Mouse (Mus musculus): Measurements from ENCODE around the gene Tex2. TPM values are rescaled to one million over a fixed set of nuclear protein-coding genes. Genes with fewer than 3 reads are reported as not detected.

Gene Tex2
- polyA plus RNA-seq, 1 experiment, result not detected

- TF ChIP-seq CTCF (IDR thresholded peaks at IDR 0.05; ENCODE audit: insufficient read depth, low read depth, low read length) (no peak), POLR2A (IDR thresholded peaks at IDR 0.05; ENCODE audit: insufficient read depth, low read depth, low read length) (no peak)
- Histone ChIP-seq H3K27ac (ENCODE audit: insufficient read depth, low read depth, low read length) (peak overlapping the region; percentile 80), H3K4me3 (ENCODE audit: insufficient read depth, low read depth, low read length) (no peak overlapping the region), H3K4me1 (ENCODE audit: control insufficient read depth, insufficient read depth, low read length) (peaks cover 31% of the 10 kb centered on the region)
- WGBS, result 36% methylated on average over 12 of the region's 12 CpGs
Measured at GRCm38 (mm10) chr11:106564261-106564660, 49.0 kb downstream of the Tex2 start.

GRCm38 (mm10) chr11:106562707-106563106, 50.5 kb downstream of the Tex2 start:
- Histone ChIP-seq H3K4me1 (ENCODE audit: control insufficient read depth, insufficient read depth, low read length) (peaks cover 27% of the 10 kb centered on the region), H3K27ac (ENCODE audit: insufficient read depth, low read depth, low read length) (peak overlapping the region; percentile 80; the same call in 1 of the 2 replicates), H3K4me3 (ENCODE audit: insufficient read depth, low read depth, low read length) (no peak overlapping the region)
- WGBS, result 58% methylated on average over 4 of the region's 4 CpGs
- no peak for TF ChIP-seq CTCF (IDR thresholded peaks at IDR 0.05; ENCODE audit: insufficient read depth, low read depth, low read length)
- no peak for TF ChIP-seq POLR2A (IDR thresholded peaks at IDR 0.05; ENCODE audit: insufficient read depth, low read depth, low read length)

DNA sequence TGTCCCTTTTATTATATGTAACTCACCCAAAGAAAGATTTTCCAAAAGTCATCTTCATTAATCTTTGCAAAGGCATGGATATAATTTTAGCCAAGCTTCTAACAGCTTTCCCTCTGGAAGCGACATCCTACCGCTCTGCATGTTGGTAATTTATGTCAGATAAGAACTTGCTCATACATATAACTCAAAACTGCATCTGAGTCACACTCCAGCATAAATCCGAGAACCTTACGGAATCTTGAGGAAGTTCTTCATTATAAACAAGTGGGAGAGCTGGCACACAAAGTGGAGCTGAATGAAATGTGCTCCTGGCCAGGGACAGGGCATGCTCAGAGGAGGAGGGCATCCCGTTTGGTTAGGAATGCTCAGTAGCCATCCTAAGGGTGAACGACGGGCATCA, 53.5 kb downstream of the Tex2 start:
- no peak overlapping the region for H3K4me3 ChIP-seq (ENCODE audit: insufficient read depth, low read depth, low read length)
- peaks cover 36% of the 10 kb centered on the region for H3K4me1 ChIP-seq (ENCODE audit: control insufficient read depth, insufficient read depth, low read length)
- 65% methylated on average over 7 of the region's 7 CpGs for WGBS
- no peak for TF ChIP-seq CTCF (IDR thresholded peaks at IDR 0.05; ENCODE audit: insufficient read depth, low read depth, low read length)
- TF ChIP-seq POLR2A (IDR thresholded peaks at IDR 0.05; ENCODE audit: insufficient read depth, low read depth, low read length), result no peak
- H3K27ac ChIP-seq (ENCODE audit: insufficient read depth, low read depth, low read length), result no peak overlapping the region

- WGBS, result 74% methylated on average over 4 of the region's 4 CpGs
- H3K27ac ChIP-seq (ENCODE audit: insufficient read depth, low read depth, low read length), result no peak overlapping the region
- TF ChIP-seq CTCF (IDR thresholded peaks at IDR 0.05; ENCODE audit: insufficient read depth, low read depth, low read length) (no peak), POLR2A (IDR thresholded peaks at IDR 0.05; ENCODE audit: insufficient read depth, low read depth, low read length) (no peak)
- H3K4me3 ChIP-seq (ENCODE audit: insufficient read depth, low read depth, low read length), result no peak overlapping the region
- peaks cover 26% of the 10 kb centered on the region for H3K4me1 ChIP-seq (ENCODE audit: control insufficient read depth, insufficient read depth, low read length)
Measured at GRCm38 (mm10) chr11:106558008-106558407, 55.2 kb downstream of the Tex2 start.

DNA sequence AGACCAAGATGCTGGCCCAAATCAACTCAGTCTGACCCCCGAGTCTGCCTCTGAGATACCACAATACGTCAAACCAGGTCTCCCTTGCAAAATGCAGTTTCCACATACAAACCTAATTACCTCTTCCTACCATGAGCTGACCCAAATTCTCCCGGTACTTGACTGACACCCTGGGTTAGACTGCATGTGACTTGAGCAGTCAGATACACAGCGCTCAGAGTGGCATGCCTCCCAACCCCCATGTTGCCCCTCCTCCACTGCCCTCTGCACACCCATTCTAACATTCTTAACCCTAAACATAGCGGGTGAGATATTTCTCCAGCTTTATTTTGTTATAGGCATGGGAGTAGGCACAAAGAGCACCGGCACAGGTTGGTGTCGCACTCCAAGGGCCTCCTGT, 55.8 kb downstream of the Tex2 start:
- Histone ChIP-seq H3K4me1 (ENCODE audit: control insufficient read depth, insufficient read depth, low read length) (peaks cover 25% of the 10 kb centered on the region), H3K4me3 (ENCODE audit: insufficient read depth, low read depth, low read length) (no peak overlapping the region), H3K27ac (ENCODE audit: insufficient read depth, low read depth, low read length) (no peak overlapping the region)
- TF ChIP-seq CTCF (IDR thresholded peaks at IDR 0.05; ENCODE audit: insufficient read depth, low read depth, low read length), result no peak
- TF ChIP-seq POLR2A (IDR thresholded peaks at IDR 0.05; ENCODE audit: insufficient read depth, low read depth, low read length), result no peak
- WGBS, result 75% methylated on average over 7 of the region's 7 CpGs

DNA sequence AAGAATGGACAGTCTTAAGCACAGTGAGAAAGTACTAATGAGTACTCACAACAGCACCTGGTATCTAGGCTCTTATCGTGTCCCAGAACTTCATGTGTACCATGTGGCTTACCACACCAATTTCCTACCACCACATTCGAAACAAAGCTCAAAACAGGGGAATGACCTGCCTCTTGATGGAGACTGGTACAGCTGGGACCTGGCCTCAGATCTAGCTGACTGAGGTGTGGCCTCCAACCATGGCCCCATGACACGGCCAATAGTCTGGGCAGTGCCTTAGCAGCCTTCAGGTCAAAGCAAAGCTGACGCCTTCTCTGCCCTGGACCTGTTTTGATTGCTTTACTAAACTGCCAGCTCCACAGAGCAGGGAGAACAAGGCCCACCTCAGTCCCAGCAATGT, 56.5 kb downstream of the Tex2 start:
- no peak for TF ChIP-seq CTCF (IDR thresholded peaks at IDR 0.05; ENCODE audit: insufficient read depth, low read depth, low read length)
- TF ChIP-seq POLR2A (IDR thresholded peaks at IDR 0.05; ENCODE audit: insufficient read depth, low read depth, low read length), result no peak
- WGBS, result 77% methylated on average over 4 of the region's 4 CpGs
- H3K27ac ChIP-seq (ENCODE audit: insufficient read depth, low read depth, low read length), result no peak overlapping the region
- H3K4me3 ChIP-seq (ENCODE audit: insufficient read depth, low read depth, low read length), result no peak overlapping the region
- peaks cover 25% of the 10 kb centered on the region for H3K4me1 ChIP-seq (ENCODE audit: control insufficient read depth, insufficient read depth, low read length)

DNA sequence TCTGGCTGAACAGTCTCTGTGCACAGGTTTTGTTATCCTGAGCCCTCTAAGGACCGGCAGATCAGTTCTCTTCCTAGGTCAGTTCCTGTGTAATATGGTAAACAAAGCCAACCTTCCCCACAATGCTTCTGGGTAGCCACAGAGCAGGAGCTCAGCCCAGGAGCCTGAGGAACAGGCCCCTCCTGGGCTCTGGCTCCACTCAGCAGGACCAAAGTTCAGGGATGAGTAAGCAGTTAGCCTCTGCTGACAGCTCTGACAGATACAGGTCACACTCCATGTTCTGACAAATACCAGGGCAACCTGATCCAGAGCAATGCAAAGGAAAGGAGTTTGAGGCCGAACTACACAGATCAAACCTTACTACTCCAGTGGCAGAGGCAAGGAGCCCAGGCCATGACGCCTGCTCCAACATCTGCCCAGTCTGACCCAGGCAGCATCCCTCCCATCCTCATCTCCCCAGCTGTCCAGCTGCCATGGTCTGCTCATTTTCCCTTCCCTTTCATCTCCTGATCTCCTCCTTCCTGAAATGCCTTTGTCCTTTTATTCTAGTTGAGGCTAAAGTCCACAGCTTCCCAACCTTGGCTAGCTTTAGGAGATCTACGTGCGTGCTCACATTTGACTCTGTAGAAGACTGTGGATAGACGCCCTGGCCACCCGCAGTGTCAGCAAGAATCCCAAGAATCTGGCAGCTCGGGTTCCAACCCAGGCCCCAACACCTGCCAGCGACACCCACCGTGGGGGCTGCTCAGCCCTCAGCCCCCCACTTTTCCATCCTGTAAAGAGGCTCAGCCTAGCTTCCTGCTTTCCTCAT, 57.2 kb downstream of the Tex2 start:
- peaks cover 25% of the 10 kb centered on the region for H3K4me1 ChIP-seq (ENCODE audit: control insufficient read depth, insufficient read depth, low read length)
- WGBS, result 77% methylated on average over 10 of the region's 10 CpGs
- H3K27ac ChIP-seq (ENCODE audit: insufficient read depth, low read depth, low read length), result no peak overlapping the region
- no peak for TF ChIP-seq POLR2A (IDR thresholded peaks at IDR 0.05; ENCODE audit: insufficient read depth, low read depth, low read length)
- no peak for TF ChIP-seq CTCF (IDR thresholded peaks at IDR 0.05; ENCODE audit: insufficient read depth, low read depth, low read length)
- no peak overlapping the region for H3K4me3 ChIP-seq (ENCODE audit: insufficient read depth, low read depth, low read length)

GRCm38 (mm10) chr11:106550398-106550797, 62.8 kb downstream of the Tex2 start:
- WGBS, result 87% methylated on average over 4 of the region's 4 CpGs
- no peak for TF ChIP-seq POLR2A (IDR thresholded peaks at IDR 0.05; ENCODE audit: insufficient read depth, low read depth, low read length)
- TF ChIP-seq CTCF (IDR thresholded peaks at IDR 0.05; ENCODE audit: insufficient read depth, low read depth, low read length), result no peak
- Histone ChIP-seq H3K4me1 (ENCODE audit: control insufficient read depth, insufficient read depth, low read length) (peaks cover 3% of the 10 kb centered on the region), H3K4me3 (ENCODE audit: insufficient read depth, low read depth, low read length) (no peak overlapping the region), H3K27ac (ENCODE audit: insufficient read depth, low read depth, low read length) (no peak overlapping the region)

DNA sequence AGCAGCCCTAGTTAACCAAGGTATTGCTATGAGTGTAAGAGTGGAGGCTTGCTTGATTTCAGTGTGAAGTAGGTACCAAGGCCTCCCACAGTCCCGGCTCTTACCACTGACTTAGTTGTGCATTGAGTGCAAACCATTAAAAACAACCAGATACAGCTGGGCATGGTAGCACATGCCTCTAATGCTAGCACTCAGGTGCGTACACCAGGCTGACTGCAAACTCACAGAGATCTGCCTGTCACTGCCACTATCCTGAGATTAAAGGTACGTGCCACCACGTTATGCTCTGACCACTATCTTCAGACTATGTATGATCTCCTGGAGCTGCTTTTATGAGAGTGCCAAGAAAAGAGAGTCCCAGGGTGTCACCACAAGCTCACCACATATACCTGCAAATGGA, 67.1 kb downstream of the Tex2 start:
- Histone ChIP-seq H3K27ac (ENCODE audit: insufficient read depth, low read depth, low read length) (no peak overlapping the region), H3K4me1 (ENCODE audit: control insufficient read depth, insufficient read depth, low read length) (no peaks in the 10 kb centered on the region), H3K4me3 (ENCODE audit: insufficient read depth, low read depth, low read length) (no peak overlapping the region)
- WGBS, result 97% methylated on average over 4 of the region's 4 CpGs
- TF ChIP-seq CTCF (IDR thresholded peaks at IDR 0.05; ENCODE audit: insufficient read depth, low read depth, low read length) (no peak), POLR2A (IDR thresholded peaks at IDR 0.05; ENCODE audit: insufficient read depth, low read depth, low read length) (no peak)

All from olfactory bulb, adult 2 months (tissue).